Mouse (Mus musculus): ENCODE results near the gene Asb13. TPM values are rescaled to one million over a fixed set of nuclear protein-coding genes. Genes with fewer than 3 reads are reported as not detected.

Asb13 gene
- total RNA-seq (2015) (5.6 and 9.0 TPM in 2 replicates), total RNA-seq (2017) (2.7 and 4.0 TPM in 2 replicates)

GRCm38 (mm10) chr13:3633895-3634811 lies at the start of gene Asb13:
Gene Asb13, plus strand, starts transcription at chr13:3634032.
- ATAC-seq (ENCODE audit: poor library complexity, severe bottlenecking): peak; percentile 97

- no peak for ATAC-seq (ENCODE audit: poor library complexity, severe bottlenecking)
These were observed 43.0 kb upstream of the Asb13 start for GRCm38 (mm10) chr13:3590789-3591188.

GRCm38 (mm10) chr13:3594311-3594710 lies 39.5 kb upstream of the Asb13 start:
- ATAC-seq (ENCODE audit: poor library complexity, severe bottlenecking): no peak

- no peak for ATAC-seq (ENCODE audit: poor library complexity, severe bottlenecking)
These were observed 37.6 kb upstream of the Asb13 start for GRCm38 (mm10) chr13:3596232-3596631.

GRCm38 (mm10) chr13:3609780-3610117 lies 24.1 kb upstream of the Asb13 start:
- peak; percentile 38 for ATAC-seq (ENCODE audit: poor library complexity, severe bottlenecking)

- ATAC-seq (ENCODE audit: poor library complexity, severe bottlenecking): peak; percentile 31
These were observed 23.6 kb upstream of the Asb13 start for GRCm38 (mm10) chr13:3610118-3610794.

- ATAC-seq (ENCODE audit: poor library complexity, severe bottlenecking): peak; percentile 94
These were observed 22.9 kb upstream of the Asb13 start, which contains the start of gene Fam208b for GRCm38 (mm10) chr13:3610795-3611438. Gene Fam208b, minus strand, starts transcription at chr13:3611108.

GRCm38 (mm10) chr13:3627139-3627538 lies 6.7 kb upstream of the Asb13 start:
- ATAC-seq (ENCODE audit: poor library complexity, severe bottlenecking): no peak

- no peak for ATAC-seq (ENCODE audit: poor library complexity, severe bottlenecking)
These were observed 5.7 kb upstream of the Asb13 start for GRCm38 (mm10) chr13:3628102-3628501.

GRCm38 (mm10) chr13:3632551-3632950 lies 1.3 kb upstream of the Asb13 start:
- ATAC-seq (ENCODE audit: poor library complexity, severe bottlenecking): no peak

- no peak for ATAC-seq (ENCODE audit: poor library complexity, severe bottlenecking)
These were observed 701 bp upstream of the Asb13 start for GRCm38 (mm10) chr13:3633131-3633530.

GRCm38 (mm10) chr13:3635076-3635475 lies 1.2 kb downstream of the Asb13 start:
- ATAC-seq (ENCODE audit: poor library complexity, severe bottlenecking): no peak

- peak; percentile 71 for ATAC-seq (ENCODE audit: poor library complexity, severe bottlenecking)
These were observed 3.0 kb downstream of the Asb13 start for GRCm38 (mm10) chr13:3636797-3637196.

GRCm38 (mm10) chr13:3642049-3642448 lies 8.2 kb downstream of the Asb13 start:
- peak; percentile 78 for ATAC-seq (ENCODE audit: poor library complexity, severe bottlenecking)

GRCm38 (mm10) chr13:3642538-3642937 lies 8.7 kb downstream of the Asb13 start:
- ATAC-seq (ENCODE audit: poor library complexity, severe bottlenecking): no peak

- ATAC-seq (ENCODE audit: poor library complexity, severe bottlenecking): no peak
These were observed 11.0 kb downstream of the Asb13 start for GRCm38 (mm10) chr13:3644871-3645270.

- ATAC-seq (ENCODE audit: poor library complexity, severe bottlenecking): no peak
These were observed 12.1 kb downstream of the Asb13 start for GRCm38 (mm10) chr13:3645919-3646318.

- ATAC-seq (ENCODE audit: poor library complexity, severe bottlenecking): no peak
These were observed 12.7 kb downstream of the Asb13 start for GRCm38 (mm10) chr13:3646566-3646965.

GRCm38 (mm10) chr13:3650569-3650968 lies 16.7 kb downstream of the Asb13 start:
- no peak for ATAC-seq (ENCODE audit: poor library complexity, severe bottlenecking)

GRCm38 (mm10) chr13:3654432-3654831 lies 20.6 kb downstream of the Asb13 start:
- ATAC-seq (ENCODE audit: poor library complexity, severe bottlenecking): no peak
